Mouse (Mus musculus): ENCODE measurements at regions not wholly inside any gene's neighbourhood (a gene's known extent, or its start where the extent isn't known, plus 50 kb on each side); places are given as distances from the start of the nearest gene placed in this dataset.
"Not testable (repeated sequence)": the region's sequence is repeated elsewhere in the genome, so short reads cannot be mapped to it uniquely, and the experiment has no call there.

- in situ Hi-C loops (cut with MboI; ENCODE audit: low pct_unique_long_range_greater_than_20kb in 1 of 2, low sequenced_read_pairs in 2 of 2, unreplicated experiment in 1 of 2) = loop anchor here (25.0 kb wide), 2 partner anchors 162 to 312 kb away; no protein-coding TSS in a partner anchor
These were observed 143.0 kb upstream of the Kcng1 start for GRCm38 (mm10) chr2:168424277-168425099.

DNA sequence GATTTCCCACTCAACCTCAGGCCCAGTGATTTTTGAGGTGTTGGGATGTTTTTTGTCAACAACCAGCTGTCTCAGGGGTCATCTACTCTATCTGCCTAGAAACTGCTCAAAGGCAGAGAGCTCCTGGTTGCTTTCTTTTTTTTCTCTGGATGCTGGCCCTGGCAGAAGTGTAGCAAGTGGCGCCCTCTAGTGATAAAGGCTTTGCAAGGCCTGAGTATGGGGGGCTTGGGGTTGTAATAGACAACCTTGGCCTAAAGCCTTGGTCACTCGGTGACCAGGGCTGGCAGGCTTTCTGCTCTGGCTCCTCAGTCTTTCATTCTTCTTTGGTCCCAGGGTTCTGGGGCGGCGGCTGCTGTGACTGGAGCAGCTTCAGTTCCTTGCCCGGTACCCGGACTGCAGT lies 142.0 kb upstream of the Kcng1 start:
- in situ Hi-C loops (cut with MboI; ENCODE audit: low pct_unique_long_range_greater_than_20kb in 1 of 2, low sequenced_read_pairs in 2 of 2, unreplicated experiment in 1 of 2) = no loop called here

DNA sequence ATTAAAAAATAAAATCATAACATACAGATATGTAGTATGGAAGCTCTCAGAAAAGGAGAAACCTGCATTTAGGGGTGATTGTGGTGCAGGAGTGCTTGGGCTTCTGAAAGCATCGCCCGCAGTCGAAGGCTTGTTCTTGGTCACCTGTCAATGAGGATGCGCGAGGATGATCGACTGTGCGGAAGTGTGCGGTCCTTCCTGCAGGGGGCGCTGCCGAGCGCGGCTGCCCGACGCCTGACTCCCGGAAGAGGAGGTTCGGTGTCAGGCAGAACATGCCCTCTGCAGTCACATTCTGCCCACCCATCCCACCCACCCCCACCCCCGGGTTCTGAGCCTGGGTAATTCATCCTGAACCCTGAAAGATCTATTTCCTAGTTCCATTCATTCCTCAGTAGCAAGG lies 133.6 kb upstream of the Kcng1 start:
- in situ Hi-C loops (cut with MboI; ENCODE audit: low pct_unique_long_range_greater_than_20kb in 1 of 2, low sequenced_read_pairs in 2 of 2, unreplicated experiment in 1 of 2) = no loop called here

GRCm38 (mm10) chr2:168414110-168414872 lies 132.8 kb upstream of the Kcng1 start:
- in situ Hi-C loops (cut with MboI; ENCODE audit: low pct_unique_long_range_greater_than_20kb in 1 of 2, low sequenced_read_pairs in 2 of 2, unreplicated experiment in 1 of 2) = no loop called here

DNA sequence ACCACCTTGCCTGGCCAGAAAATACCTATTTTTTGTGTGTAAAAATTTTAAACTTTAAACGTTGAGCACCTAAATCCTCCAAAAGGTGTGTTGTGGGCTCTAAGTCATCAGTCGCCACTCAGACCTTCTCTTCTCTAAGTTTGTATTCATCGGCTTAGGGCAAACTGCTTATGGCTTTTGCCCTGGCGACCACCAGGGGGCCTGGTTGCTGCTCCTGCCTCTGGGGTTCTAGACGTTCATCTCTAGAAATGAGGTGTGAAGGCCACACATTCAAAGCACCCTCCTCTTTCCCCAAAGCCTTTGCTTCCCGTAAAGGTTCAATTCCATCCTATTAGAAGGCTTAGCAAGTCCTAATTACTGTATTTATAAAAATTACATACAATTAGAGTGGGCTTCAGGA lies 131.3 kb upstream of the Kcng1 start:
- in situ Hi-C loops (cut with MboI; ENCODE audit: low pct_unique_long_range_greater_than_20kb in 1 of 2, low sequenced_read_pairs in 2 of 2, unreplicated experiment in 1 of 2) = no loop called here

DNA sequence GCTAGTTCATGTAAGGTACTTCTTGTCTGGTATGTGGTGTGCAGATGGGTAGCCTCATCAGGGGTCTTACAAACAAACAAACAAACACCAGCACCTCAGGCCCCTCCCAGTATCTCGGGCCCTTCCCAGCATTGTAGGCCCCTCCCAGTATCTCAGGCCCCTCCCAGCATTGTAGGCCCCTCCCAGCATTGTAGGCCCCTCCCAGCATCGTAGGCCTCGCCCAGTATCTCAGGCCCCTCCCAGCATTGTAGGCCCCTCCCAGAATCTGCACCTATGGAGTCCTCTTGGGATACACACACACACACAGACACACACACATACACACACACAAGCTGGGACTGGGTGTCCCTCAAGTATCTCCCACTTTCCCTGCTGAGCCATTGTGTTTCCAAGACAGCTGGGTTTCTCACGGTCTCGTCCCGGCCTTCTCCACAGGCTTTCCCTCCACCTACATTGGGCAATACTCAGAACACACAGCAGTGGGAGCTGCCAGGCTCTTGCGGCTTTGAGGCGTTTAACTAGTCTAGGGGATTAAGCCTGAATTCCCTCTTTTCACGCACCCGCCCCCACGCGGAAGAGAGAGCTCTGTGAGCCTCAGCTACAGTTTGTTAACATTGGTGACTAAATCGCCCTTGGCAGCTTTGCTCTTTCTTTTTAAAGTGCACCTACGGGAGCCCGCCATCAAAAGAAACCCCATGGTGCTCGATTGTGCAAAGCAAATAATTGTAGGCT lies 121.4 kb upstream of the Kcng1 start:
- in situ Hi-C loops (cut with MboI; ENCODE audit: low pct_unique_long_range_greater_than_20kb in 1 of 2, low sequenced_read_pairs in 2 of 2, unreplicated experiment in 1 of 2) = no loop called here

- in situ Hi-C loops (cut with MboI; ENCODE audit: low pct_unique_long_range_greater_than_20kb in 1 of 2, low sequenced_read_pairs in 2 of 2, unreplicated experiment in 1 of 2) = no loop called here
These were observed 117.7 kb upstream of the Kcng1 start for GRCm38 (mm10) chr2:168399088-168399709.

DNA sequence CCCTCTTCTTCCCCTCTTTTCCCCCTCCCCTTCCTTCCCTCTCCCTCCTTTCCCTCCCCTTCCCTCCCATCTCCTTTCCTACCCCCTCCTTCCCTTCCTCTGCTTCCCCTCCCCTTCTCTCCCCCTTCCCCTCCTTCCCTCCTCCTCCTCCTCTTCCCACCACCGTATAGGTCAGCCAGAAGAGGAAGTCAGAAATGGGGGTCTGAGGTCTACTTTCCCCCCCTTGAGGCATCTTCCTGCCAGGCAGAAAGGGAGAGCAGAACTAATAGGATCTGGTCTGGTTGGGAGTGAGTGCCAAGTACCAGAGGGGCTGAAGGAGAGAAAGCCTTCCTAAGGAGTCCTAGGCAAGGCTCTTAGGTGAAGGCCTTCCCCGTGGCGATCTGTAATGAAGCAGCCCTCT lies 114.8 kb upstream of the Kcng1 start:
- in situ Hi-C loops (cut with MboI; ENCODE audit: low pct_unique_long_range_greater_than_20kb in 1 of 2, low sequenced_read_pairs in 2 of 2, unreplicated experiment in 1 of 2) = no loop called here

DNA sequence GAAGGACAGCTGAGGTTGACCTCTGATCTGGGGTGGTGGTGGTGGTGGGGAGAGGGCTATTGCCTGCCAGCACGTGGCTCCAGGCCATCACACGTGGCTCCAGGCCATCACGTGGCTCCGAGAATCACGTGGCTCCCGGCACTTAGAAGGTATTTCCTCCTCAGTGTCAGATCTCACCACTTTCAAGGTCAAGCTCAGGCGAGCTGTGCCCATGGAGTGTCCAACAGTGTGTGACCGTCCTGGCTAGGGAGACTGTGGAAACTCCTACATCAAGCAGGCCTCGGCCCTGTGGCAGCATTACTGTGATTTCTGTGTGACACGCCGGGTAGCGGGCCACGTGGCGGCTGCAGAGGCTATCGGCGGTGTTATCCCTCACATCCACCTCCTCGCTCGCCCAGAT lies 111.8 kb upstream of the Kcng1 start:
- in situ Hi-C loops (cut with MboI; ENCODE audit: low pct_unique_long_range_greater_than_20kb in 1 of 2, low sequenced_read_pairs in 2 of 2, unreplicated experiment in 1 of 2) = no loop called here

- in situ Hi-C loops (cut with MboI; ENCODE audit: low pct_unique_long_range_greater_than_20kb in 1 of 2, low sequenced_read_pairs in 2 of 2, unreplicated experiment in 1 of 2) = not testable (repeated sequence)
These were observed 110.6 kb upstream of the Kcng1 start for GRCm38 (mm10) chr2:168392171-168392570.

DNA sequence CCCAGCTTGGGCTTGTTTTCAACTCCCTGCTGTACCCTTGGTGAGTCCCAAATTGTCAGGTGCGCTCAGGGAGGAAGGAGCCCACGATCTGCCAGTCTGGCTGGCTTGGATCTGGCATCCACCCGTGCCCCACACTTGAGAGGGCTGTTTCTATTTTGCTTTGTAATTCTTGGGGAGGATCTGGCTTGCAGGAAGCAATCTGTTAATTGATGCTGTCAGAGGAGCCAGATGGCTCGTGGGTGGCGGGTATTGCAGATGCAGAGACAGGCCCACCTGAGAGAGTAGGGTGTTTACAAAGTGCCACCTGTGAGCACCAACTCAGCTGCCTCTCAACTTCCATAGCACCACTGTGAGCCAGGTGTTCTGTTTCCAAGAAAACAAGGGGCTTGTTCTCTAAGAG lies 99.1 kb upstream of the Kcng1 start:
- in situ Hi-C loops (cut with MboI; ENCODE audit: low pct_unique_long_range_greater_than_20kb in 1 of 2, low sequenced_read_pairs in 2 of 2, unreplicated experiment in 1 of 2) = no loop called here

- in situ Hi-C loops (cut with MboI; ENCODE audit: low pct_unique_long_range_greater_than_20kb in 1 of 2, low sequenced_read_pairs in 2 of 2, unreplicated experiment in 1 of 2) = no loop called here
These were observed 90.8 kb upstream of the Kcng1 start for GRCm38 (mm10) chr2:168372356-168372755.

GRCm38 (mm10) chr2:168371245-168371644 lies 89.7 kb upstream of the Kcng1 start:
- in situ Hi-C loops (cut with MboI; ENCODE audit: low pct_unique_long_range_greater_than_20kb in 1 of 2, low sequenced_read_pairs in 2 of 2, unreplicated experiment in 1 of 2) = no loop called here

GRCm38 (mm10) chr2:168359200-168359599 lies 77.7 kb upstream of the Kcng1 start:
- in situ Hi-C loops (cut with MboI; ENCODE audit: low pct_unique_long_range_greater_than_20kb in 1 of 2, low sequenced_read_pairs in 2 of 2, unreplicated experiment in 1 of 2) = no loop called here

DNA sequence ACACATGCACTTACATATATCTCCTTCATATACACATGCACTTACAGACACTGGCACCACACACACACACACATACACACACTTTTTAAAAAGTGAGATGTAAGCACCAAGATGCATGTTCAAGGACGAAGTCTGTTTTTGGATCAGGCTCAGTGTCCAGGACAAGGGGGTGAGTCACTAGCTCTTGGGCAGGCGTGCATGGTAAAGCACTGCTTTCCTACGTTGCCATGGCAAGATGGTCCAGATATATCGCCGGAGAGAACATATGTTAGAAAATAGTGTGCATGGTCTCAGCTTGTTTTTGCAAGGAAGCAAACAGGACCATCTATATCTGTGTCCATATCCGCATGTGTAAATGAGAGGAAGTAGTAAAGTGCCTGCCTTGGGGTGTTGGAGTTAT lies 77.0 kb upstream of the Kcng1 start:
- in situ Hi-C loops (cut with MboI; ENCODE audit: low pct_unique_long_range_greater_than_20kb in 1 of 2, low sequenced_read_pairs in 2 of 2, unreplicated experiment in 1 of 2) = no loop called here

GRCm38 (mm10) chr2:168357815-168358214 lies 76.3 kb upstream of the Kcng1 start:
- in situ Hi-C loops (cut with MboI; ENCODE audit: low pct_unique_long_range_greater_than_20kb in 1 of 2, low sequenced_read_pairs in 2 of 2, unreplicated experiment in 1 of 2) = no loop called here

- in situ Hi-C loops (cut with MboI; ENCODE audit: low pct_unique_long_range_greater_than_20kb in 1 of 2, low sequenced_read_pairs in 2 of 2, unreplicated experiment in 1 of 2) = no loop called here
These were observed 72.9 kb upstream of the Kcng1 start for GRCm38 (mm10) chr2:168354397-168354796.

- in situ Hi-C loops (cut with MboI; ENCODE audit: low pct_unique_long_range_greater_than_20kb in 1 of 2, low sequenced_read_pairs in 2 of 2, unreplicated experiment in 1 of 2) = no loop called here
These were observed 71.1 kb upstream of the Kcng1 start for GRCm38 (mm10) chr2:168352626-168353025.

DNA sequence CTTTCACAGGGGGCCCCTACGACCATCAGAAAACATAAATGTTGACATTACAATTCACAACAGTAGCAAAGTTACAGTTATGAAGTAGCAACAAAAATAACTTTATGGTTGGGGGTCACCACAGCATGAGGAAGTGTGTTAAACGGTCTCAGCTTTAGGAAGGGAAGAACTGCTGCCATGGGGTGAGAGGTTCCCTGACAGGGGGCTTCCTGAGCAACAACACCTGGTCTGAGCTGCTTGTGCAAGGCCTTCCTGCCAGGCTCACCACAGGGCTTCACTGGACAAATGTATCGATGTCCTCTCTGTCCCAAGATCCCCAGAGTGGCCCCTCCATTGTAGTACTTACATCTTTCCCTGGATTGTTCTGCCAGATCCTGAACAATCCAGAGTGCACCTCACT lies 70.7 kb upstream of the Kcng1 start:
- in situ Hi-C loops (cut with MboI; ENCODE audit: low pct_unique_long_range_greater_than_20kb in 1 of 2, low sequenced_read_pairs in 2 of 2, unreplicated experiment in 1 of 2) = no loop called here

All from mouse embryonic stem cell (cell line).